Mouse (Mus musculus) thymus, adult 2 months (tissue): ENCODE data around the gene Ccng1.

Experiments
- CTCF ChIP-seq: fragments of 200-500 bp; IDR thresholded peaks from 2 replicates; pipeline ENCODE4 v1.5.1; 2012; ENCODE audit warnings: mild to moderate bottlenecking, control low read depth, low read length, moderate library complexity, borderline replicate concordance; ENCODE audit not compliant: control insufficient read depth, poor library complexity, insufficient read depth; ENCODE audit errors: extremely low read depth
- POLR2A ChIP-seq: fragments of 200-500 bp; IDR thresholded peaks from 2 replicates; pipeline ENCODE4 v1.6.1; 2012; ENCODE audit warnings: mild to moderate bottlenecking, low read length, control low read depth, moderate library complexity; ENCODE audit not compliant: control insufficient read depth, poor library complexity, insufficient read depth; ENCODE audit errors: extremely low read depth

DNA sequence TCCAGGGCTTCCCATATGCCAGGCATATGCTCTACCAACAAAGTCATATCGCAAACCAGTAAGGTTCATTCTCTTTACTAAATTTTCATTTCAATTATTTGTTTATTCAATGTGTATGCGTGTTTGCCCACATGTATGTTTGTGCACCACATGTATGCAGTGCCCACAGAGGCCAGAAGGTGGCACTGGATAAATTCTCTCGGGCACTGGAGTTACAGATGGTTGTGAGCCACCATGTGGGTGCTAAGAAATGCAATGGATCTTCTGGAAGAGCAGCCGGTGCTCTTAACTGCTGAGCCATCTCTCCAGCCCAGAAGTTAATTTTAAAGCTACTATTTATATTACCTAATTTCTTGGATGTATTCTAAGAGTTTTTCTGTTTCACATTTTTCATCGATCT lies 39.6 kb downstream of the Ccng1 start:
- no peak for TF ChIP-seq POLR2A
- TF ChIP-seq CTCF = no peak
